Mouse (Mus musculus) R1 (cell line): ENCODE results near the gene Gm26727.
"Not testable (repeated sequence)": the region's sequence is repeated elsewhere in the genome, so short reads cannot be mapped to it uniquely, and the experiment has no call there.

Experiments used
- DNase-seq: peaks from one replicate; pipeline ENCODE4 v3.0.0-alpha.2; 2018; ENCODE audit warnings: low read depth, low spot score

Gm26727 gene

DNA sequence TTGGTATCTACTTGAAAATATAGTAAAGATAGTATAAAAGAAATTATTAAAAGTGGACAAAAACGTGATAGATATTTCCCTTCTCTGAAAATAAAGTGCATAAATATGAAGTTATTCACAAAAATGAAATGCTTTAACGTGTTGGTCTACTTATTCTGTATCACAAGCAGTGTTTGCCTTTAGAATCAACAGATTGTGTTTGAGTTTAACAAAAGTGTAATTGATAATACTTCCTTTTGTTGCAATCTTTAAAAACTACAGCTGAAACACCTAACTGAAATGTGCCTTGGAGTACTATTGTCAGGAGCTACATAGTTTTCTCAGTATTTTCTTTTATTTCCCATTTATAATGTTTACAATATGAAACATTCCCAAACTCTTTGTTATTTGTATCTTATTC, at the start of gene Gm26727:
TSS of gene Gm26727 (minus strand) at position 101 of the 400 bp plus-strand sequence.
- DNase-seq, result no peak

- no peak for DNase-seq
These were observed 48.1 kb upstream of the Gm26727 start for GRCm38 (mm10) chr2:67481051-67481450.

GRCm38 (mm10) chr2:67477753-67478152, 44.8 kb upstream of the Gm26727 start:
- peak; percentile 64 for DNase-seq

- not testable (repeated sequence) for DNase-seq
These were observed 37.0 kb upstream of the Gm26727 start for GRCm38 (mm10) chr2:67470030-67470429.

- no peak for DNase-seq
These were observed 34.1 kb upstream of the Gm26727 start for GRCm38 (mm10) chr2:67467036-67467435.

- no peak for DNase-seq
These were observed 27.9 kb upstream of the Gm26727 start for GRCm38 (mm10) chr2:67460857-67461256.

DNA sequence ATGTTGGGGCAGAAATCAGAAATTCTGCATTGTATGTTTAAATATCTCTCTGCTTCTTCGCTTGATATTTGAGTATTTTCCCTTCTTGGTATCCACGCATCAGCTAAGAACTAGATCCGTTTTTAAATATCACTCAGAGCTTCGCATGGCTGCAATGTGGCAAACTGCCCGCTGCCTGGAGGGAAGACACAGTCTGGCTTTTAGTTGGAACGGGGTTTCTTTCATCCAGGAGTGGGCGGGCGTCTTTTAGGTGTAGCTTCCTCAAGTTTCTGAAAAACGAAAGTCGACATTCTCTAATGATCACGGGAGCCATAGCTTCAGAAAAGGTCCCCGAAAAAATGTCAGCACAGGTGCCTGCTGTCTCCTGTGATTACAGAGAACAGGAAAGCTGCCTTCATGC, 14.2 kb upstream of the Gm26727 start:
- no peak for DNase-seq

DNA sequence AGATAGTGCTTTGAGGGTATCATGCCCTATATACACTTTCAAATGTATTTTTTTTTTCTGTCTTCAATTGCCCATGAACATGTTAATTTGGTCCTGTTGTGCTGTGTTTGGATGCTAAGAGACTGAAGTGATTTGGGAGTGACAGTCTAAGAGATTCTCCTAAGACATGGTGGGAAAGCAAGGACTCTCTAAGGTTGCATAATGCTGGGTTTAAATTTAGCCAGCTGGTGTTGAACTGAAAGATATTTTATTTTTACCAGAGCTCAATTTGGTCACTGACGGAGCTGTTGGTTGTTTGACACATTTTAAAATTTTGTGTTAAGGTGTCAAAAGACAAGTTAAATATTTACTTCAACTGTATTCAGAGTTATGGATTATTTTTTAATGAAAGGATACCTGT, 13.8 kb upstream of the Gm26727 start:
- no peak for DNase-seq

DNA sequence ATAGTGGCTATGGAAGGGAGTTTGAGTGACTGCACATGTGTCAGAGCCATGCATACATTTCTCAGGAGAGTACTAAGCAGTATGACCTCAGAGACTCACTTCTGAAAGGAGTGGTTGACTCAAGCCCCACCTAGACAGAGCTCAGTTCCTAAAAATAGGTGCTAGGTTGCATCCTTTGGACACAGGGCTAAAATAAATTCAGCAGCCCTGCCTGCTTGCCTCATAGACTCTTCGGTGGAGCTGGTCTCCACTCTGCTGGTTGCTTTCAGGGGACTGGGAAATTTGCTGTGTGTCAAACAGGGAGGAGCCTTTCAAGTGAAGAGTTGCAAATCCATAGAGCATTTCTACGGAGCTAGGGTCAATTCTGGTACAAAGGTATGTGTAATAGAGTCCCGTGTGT, 12.8 kb upstream of the Gm26727 start, which contains the start of gene Xirp2:
TSS of gene Xirp2 (plus strand) at position 223 of the 400 bp plus-strand sequence.
- DNase-seq, result no peak

DNA sequence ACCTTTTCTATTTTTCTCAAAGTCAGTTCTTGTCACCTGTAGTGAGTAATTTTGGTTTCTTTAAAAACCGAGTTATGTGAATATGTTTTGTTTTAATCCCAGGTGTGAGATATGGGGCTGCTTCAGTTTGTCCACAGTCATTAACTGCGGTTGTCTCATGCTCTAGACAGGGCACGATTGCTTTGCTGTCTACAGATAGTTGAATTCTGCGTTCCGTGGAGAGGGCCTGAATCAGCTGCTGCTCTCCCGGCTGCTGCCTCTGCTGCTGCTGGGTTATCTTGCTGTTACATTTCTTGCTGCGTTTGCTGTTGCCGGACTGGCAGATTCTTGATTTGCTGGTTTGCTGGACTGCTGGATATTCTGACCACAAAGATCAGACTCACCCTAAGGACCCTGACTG, 5.3 kb upstream of the Gm26727 start:
- no peak for DNase-seq

DNA sequence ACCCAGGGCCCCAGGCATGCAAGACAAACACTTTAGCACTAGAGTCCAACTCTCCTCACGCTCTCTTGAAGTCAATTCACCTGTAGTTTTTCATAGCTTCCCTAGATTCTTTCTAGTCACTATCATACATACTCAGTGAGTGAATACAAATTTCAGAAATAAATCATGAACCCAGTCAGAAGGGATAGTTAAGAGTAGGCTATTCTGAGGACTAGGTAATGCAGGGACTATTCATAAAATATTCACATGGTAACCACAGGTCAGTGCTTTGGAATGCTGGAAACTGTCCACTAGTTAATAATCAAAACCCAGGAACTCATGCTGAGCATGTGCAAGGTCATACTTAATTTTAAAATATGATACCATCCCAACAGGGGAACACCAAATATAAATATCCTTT, 10.2 kb downstream of the Gm26727 start:
- no peak for DNase-seq

GRCm38 (mm10) chr2:67420853-67421252, 12.1 kb downstream of the Gm26727 start:
- no peak for DNase-seq

GRCm38 (mm10) chr2:67413425-67413824, 19.6 kb downstream of the Gm26727 start, which contains the start of gene Gm21830:
Gene Gm21830 (plus strand): TSS chr2:67413725.
- DNase-seq, result not testable (repeated sequence)
